In the genomic region with DNA sequence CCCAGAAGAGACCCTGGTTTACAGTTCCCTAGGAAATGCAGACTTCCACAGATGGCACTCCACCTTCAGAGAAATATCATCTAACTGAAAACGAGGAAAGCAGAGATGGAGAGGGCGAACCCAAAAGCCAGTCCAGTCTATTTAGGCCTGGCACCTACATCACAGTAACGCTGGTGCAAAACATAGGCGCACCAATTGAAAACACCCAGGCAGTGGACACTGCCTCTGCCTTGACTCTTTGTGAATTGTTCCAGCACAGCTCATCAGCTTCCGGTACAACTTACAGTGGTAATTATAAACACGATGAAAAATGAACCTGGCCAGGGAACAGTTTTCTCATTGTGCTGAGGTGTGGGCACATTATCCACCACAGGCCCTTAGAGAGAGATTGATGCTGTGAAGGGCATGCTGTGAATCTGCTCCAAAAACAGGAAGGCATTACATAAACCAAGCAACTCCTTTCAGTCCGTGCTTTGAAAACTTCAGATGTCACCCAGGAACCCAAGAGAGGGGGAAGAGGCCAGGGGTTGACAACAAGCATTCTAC, we compare ENCODE assay signal across 8 mouse cellular contexts. TPM values are rescaled to one million over a fixed set of nuclear protein-coding genes. Genes with fewer than 3 reads are reported as not detected.
DNase-seq lines count a peak whose midpoint lies in the region; ATAC-seq and TF ChIP-seq lines count a peak whose summit lies in the region.

No protein-coding gene starts in this region.

- TF ChIP-seq CTCF in liver, embryonic 14.5 days (IDR thresholded peaks at IDR 0.05; ENCODE audit: low read depth): no peak

- H3K4me2 ChIP-seq in kidney, embryonic 16.5 days (replicated peaks; ENCODE audit: low read depth, low read length): peak overlapping the region; percentile 72
- peak overlapping the region; percentile 73 for H3K4me2 ChIP-seq in heart, embryonic 14.5 days (ENCODE audit: low read length)
- peak overlapping the region; percentile 55 for H3K4me2 ChIP-seq in liver, embryonic 14.5 days (ENCODE audit: low read depth)
- peak overlapping the region; percentile 70 for H3K4me2 ChIP-seq in neural tube, embryonic 15.5 days

- peaks cover 26% of the 10 kb centered on the region for H3K4me1 ChIP-seq in kidney, embryonic 16.5 days (ENCODE audit: insufficient read depth, low read length)
- H3K4me1 ChIP-seq in brown adipose tissue, adult 24 weeks (ENCODE audit: control insufficient read depth, insufficient read depth, insufficient read length, low read length): peaks cover 5% of the 10 kb centered on the region; the same call in 1 of the 2 replicates
- peaks cover 13 to 15% of the 10 kb centered on the region in 2 experiments for H3K4me1 ChIP-seq in heart, embryonic 14.5 days (ENCODE audit: control insufficient read depth in 2 of 2, insufficient read depth in 2 of 2, low read length in 2 of 2)
- H3K4me1 ChIP-seq in liver, embryonic 14.5 days (replicated peaks; ENCODE audit: control insufficient read depth in 2 of 2, insufficient read depth in 2 of 2, low read length in 1 of 2): peaks cover 0 to 8% of the 10 kb centered on the region in 2 experiments; a peak in 2 of 4 replicates
- peaks cover 44% of the 10 kb centered on the region for H3K4me1 ChIP-seq in neural tube, embryonic 15.5 days

- peak overlapping the region; percentile 93 for H3K4me3 ChIP-seq in kidney, embryonic 16.5 days (ENCODE audit: low read length)
- H3K4me3 ChIP-seq in brown adipose tissue, adult 24 weeks (ENCODE audit: insufficient read depth, low read depth, low read length): peak overlapping the region; percentile 99
- H3K4me3 ChIP-seq in heart, embryonic 14.5 days (ENCODE audit: control insufficient read depth in 1 of 2, insufficient read depth in 1 of 2, low read depth in 1 of 2, low read length in 2 of 2): peak overlapping the region; percentile 92 to 93
- peak overlapping the region; percentile 62 to 79 for H3K4me3 ChIP-seq in liver, embryonic 14.5 days (ENCODE audit: insufficient read depth in 1 of 2, low read depth in 2 of 2, low read length in 2 of 2)
- H3K4me3 ChIP-seq in neural tube, embryonic 15.5 days (replicated peaks): peak overlapping the region; percentile 73

- H3K9ac ChIP-seq in kidney, embryonic 16.5 days (replicated peaks; ENCODE audit: low read length): peak overlapping the region; percentile 97
- H3K9ac ChIP-seq in heart, embryonic 14.5 days (ENCODE audit: low read length): peak overlapping the region; percentile 98
- peak overlapping the region; percentile 63; the same call in 1 of the 2 replicates for H3K9ac ChIP-seq in liver, embryonic 14.5 days (replicated peaks)
- peak overlapping the region; percentile 93 for H3K9ac ChIP-seq in neural tube, embryonic 15.5 days (replicated peaks)

- no peak for ATAC-seq in kidney, embryonic 16.5 days (ENCODE audit: low FRiP score, low TSS enrichment)
- no peak for ATAC-seq in heart, embryonic 14.5 days (ENCODE audit: insufficient number of reproducible peaks, insufficient read depth, low FRiP score, low read depth)
- no peak for ATAC-seq in liver, embryonic 14.5 days (ENCODE audit: insufficient read depth)
- ATAC-seq in neural tube, embryonic 15.5 days (ENCODE audit: low FRiP score): peak; percentile 15
- no peak for ATAC-seq in erythroid progenitor cell, adult 5-6 weeks (replicated peaks; ENCODE audit: low FRiP score, poor library complexity, severe bottlenecking)

- DNase-seq in kidney, adult 11 months: no peak
- no peak for DNase-seq in liver, embryonic 14.5 days (ENCODE audit: low read depth in 3 of 3, low spot score in 3 of 3)
- DNase-seq in testis, postnatal 14 days (ENCODE audit: low spot score): no peak

- H3K9me3 ChIP-seq in kidney, embryonic 16.5 days (ENCODE audit: low read length): no peaks in the 10 kb centered on the region
- H3K9me3 ChIP-seq in heart, embryonic 14.5 days (ENCODE audit: control insufficient read depth, low read length): no peaks in the 10 kb centered on the region
- H3K9me3 ChIP-seq in liver, embryonic 14.5 days (ENCODE audit: control insufficient read depth, low read length): no peaks in the 10 kb centered on the region
- H3K9me3 ChIP-seq in neural tube, embryonic 15.5 days (replicated peaks): no peaks in the 10 kb centered on the region

- WGBS in kidney, embryonic 16.5 days: 10% methylated on average over 7 of the region's 7 CpGs
- 28% methylated on average over 7 of the region's 7 CpGs for WGBS in heart, embryonic 14.5 days
- WGBS in liver, embryonic 14.5 days (ENCODE audit: insufficient replicate concordance): 30% methylated on average over 7 of the region's 7 CpGs
- WGBS in neural tube, embryonic 15.5 days: 10% methylated on average over 7 of the region's 7 CpGs

- no peaks in the 10 kb centered on the region; the same call in 1 of the 2 replicates for H3K36me3 ChIP-seq in kidney, embryonic 16.5 days (ENCODE audit: insufficient read depth, low read length)
- H3K36me3 ChIP-seq in heart, embryonic 14.5 days (ENCODE audit: control insufficient read depth, insufficient read depth, low read length): no peaks in the 10 kb centered on the region
- H3K36me3 ChIP-seq in liver, embryonic 14.5 days (replicated peaks; ENCODE audit: control insufficient read depth, insufficient read depth, low read depth): no peaks in the 10 kb centered on the region
- no peaks in the 10 kb centered on the region for H3K36me3 ChIP-seq in neural tube, embryonic 15.5 days

- H3K27me3 ChIP-seq in kidney, embryonic 16.5 days (ENCODE audit: insufficient read depth, low read length): no peaks in the 10 kb centered on the region
- H3K27me3 ChIP-seq in heart, embryonic 14.5 days (ENCODE audit: control insufficient read depth, insufficient read depth, low read length): no peaks in the 10 kb centered on the region
- H3K27me3 ChIP-seq in liver, embryonic 14.5 days (ENCODE audit: control insufficient read depth, insufficient read depth, low read length): peaks cover 30% of the 10 kb centered on the region
- no peaks in the 10 kb centered on the region for H3K27me3 ChIP-seq in neural tube, embryonic 15.5 days (replicated peaks)

- H3K27ac ChIP-seq in kidney, embryonic 16.5 days (ENCODE audit: low read length): peak overlapping the region; percentile 93
- peak overlapping the region; percentile 64 for H3K27ac ChIP-seq in brown adipose tissue, adult 24 weeks (replicated peaks; ENCODE audit: low read depth, low read length)
- H3K27ac ChIP-seq in heart, embryonic 14.5 days (replicated peaks in 1 of 2; ENCODE audit: control insufficient read depth in 1 of 2, insufficient read depth in 1 of 2, low read depth in 2 of 2, low read length in 2 of 2): peak overlapping the region; percentile 80 to 95
- H3K27ac ChIP-seq in liver, embryonic 14.5 days: no peak overlapping the region
- H3K27ac ChIP-seq in neural tube, embryonic 15.5 days (replicated peaks): peak overlapping the region; percentile 97

- no peak for TF ChIP-seq EP300 in liver, embryonic 14.5 days (IDR thresholded peaks at IDR 0.05; ENCODE audit: low read depth)

RNA-seq across cellular contexts. Expression of a gene that starts 1.5 kb away (rescaled TPM):
- 38.3 and 42.8 TPM in 2 replicates for polyA plus RNA-seq in kidney, embryonic 16.5 days (2015; fragmentation: Nextera tagmentation; extraction: Ambion mirVana)
- polyA plus RNA-seq in brown adipose tissue, adult 24 weeks (2012; ENCODE audit: insufficient read depth, insufficient read length, missing spikeins): 6.3 and 7.1 TPM in 2 replicates
- polyA plus RNA-seq in heart, embryonic 14.5 days (2014; fragmentation: Nextera tagmentation; extraction: Ambion mirVana): 26.1 and 27.2 TPM in 2 replicates
- 3.1 and 4.1 TPM in 2 replicates for polyA plus RNA-seq in liver, embryonic 14.5 days (2012; rRNA removed)
- polyA plus RNA-seq in liver, embryonic 14.5 days (2014; fragmentation: Nextera tagmentation; extraction: Ambion mirVana): 4.5 and 6.0 TPM in 2 replicates
- polyA plus RNA-seq in neural tube, embryonic 15.5 days (2015; fragmentation: Nextera tagmentation; extraction: Ambion mirVana): 54.3 and 59.0 TPM in 2 replicates
- total RNA-seq in erythroid progenitor cell, adult 5-6 weeks (2015; ENCODE audit: low replicate concordance): 1.1 TPM in 1 of 2 replicates, not detected in the other
- 1.2 TPM in 2 replicates for total RNA-seq in erythroid progenitor cell, adult 5-6 weeks (2017; ENCODE audit: low replicate concordance)
